Mouse (Mus musculus) testis, postnatal 14 days (tissue): ENCODE data around the gene Eva1c.
A peak's percentile ranks its signal among the peaks of the same experiment; 100 is the strongest.

Experiments
- DNase-seq: peaks from one replicate; pipeline ENCODE4 v3.0.0; 2021; ENCODE audit warnings: low spot score

The Eva1c gene

GRCm38 (mm10) chr16:90868129-90868528 is 41.6 kb downstream of the Eva1c start:
- DNase-seq = no peak

DNA sequence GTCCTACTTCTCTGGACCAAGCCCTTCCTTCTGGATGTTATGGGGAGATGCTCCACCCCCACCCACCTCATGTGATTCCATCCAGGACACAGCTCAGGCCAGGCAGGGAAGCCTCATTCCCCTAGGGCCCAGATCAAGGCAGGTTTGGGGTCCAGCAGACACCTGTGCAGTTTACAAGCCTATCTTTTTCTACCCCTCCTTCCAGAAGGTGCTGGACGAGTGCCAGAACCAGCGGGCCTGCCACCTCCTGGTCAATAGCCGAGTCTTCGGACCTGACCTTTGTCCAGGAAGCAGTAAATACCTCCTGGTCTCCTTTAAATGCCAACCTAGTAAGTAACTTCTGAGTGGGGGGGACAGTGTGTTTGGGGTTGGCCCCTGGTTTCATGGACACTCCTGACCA is 42.8 kb downstream of the Eva1c start:
- DNase-seq = no peak

GRCm38 (mm10) chr16:90872936-90873335 is 46.4 kb downstream of the Eva1c start:
- DNase-seq = no peak

DNA sequence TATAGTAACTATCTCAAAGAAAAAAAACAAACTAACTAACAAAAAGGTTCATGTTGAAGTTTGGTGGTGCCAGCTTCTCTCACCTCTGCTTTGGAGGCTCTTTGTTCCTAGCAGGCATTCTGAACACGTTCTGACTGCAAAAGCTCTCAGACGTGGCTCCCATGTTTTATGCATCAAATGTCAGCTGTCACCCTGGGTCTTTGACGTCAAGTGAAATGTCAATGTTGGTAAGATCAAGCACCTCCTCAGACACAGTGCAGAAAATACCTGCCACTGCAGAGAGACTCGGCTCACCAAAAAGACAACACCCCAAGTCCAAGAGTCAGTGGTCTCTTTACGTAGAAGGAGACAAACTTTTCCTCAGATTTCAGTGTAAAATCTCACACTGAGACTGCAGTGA is 48.0 kb downstream of the Eva1c start:
- DNase-seq = no peak

- DNase-seq = no peak
Measured at GRCm38 (mm10) chr16:90878135-90878860, 51.8 kb downstream of the Eva1c start.

DNA sequence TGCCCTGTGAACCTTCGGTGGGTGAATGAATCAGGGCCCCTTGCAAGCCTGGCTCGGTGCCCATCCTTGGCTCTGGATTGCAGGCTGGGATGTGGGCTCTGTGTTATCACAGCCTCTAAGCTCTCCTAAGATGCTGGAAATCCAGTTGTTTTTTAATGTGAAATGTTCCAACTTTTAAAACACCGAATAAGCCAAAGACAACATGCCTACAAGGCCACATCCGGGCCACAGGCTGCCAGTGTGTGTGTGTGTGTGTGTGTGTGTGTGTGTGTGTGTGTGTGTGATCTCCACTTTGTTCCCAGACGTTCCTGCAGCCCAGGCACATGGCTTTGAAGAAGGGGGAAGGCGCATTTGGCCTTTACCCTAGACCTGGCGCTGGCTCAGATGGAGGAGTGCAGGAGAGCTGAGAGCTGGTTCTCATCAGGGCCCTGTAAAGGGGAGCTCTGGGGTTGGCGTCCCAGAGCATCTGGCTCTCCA is 56.0 kb downstream of the Eva1c start:
- peak; percentile 38 for DNase-seq

DNA sequence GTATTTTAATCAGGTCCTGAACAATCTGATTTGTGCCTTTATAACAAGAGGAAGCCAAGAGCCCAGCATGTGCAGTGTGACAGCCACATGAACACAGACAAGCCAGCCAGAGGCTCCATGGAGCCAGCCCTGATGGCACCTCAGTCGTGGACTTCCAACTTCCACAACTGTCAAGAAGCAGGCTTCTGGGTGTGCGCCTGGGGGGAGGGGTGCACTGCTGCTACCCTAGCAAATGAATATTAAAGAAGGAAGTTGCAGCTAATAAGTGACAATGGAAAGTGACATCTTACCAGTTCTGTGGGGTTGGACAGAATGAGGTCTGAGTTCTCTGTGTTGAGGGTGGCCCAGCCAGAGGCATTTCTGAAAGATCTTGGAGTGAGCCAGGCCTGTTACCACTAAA is 58.8 kb downstream of the Eva1c start:
- no peak for DNase-seq

- DNase-seq = no peak
Measured at GRCm38 (mm10) chr16:90885781-90886565, 59.5 kb downstream of the Eva1c start.

DNA sequence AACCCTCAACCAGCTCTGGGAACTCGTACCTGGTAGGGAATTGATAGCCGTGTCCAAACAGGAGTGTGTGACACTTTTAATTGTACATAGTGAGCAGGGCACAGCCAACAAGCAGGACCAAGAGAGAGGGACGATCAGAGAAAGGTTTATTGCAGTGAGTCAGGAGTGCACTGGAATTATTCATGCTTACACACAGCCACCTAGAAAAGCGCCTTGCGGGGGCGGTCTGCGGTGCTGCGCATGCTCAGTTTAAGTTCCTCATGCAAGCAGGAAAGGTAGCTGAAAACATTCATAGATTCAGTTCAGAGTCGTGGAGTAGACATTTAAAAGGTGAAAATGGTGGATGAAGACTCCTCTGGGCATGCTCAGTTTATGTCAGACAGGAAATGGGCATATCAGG is 64.2 kb downstream of the Eva1c start:
- no peak for DNase-seq

- DNase-seq = no peak
Measured at GRCm38 (mm10) chr16:90891601-90892000, 65.1 kb downstream of the Eva1c start.

- no peak for DNase-seq
Measured at GRCm38 (mm10) chr16:90892081-90892480, 65.6 kb downstream of the Eva1c start.

DNA sequence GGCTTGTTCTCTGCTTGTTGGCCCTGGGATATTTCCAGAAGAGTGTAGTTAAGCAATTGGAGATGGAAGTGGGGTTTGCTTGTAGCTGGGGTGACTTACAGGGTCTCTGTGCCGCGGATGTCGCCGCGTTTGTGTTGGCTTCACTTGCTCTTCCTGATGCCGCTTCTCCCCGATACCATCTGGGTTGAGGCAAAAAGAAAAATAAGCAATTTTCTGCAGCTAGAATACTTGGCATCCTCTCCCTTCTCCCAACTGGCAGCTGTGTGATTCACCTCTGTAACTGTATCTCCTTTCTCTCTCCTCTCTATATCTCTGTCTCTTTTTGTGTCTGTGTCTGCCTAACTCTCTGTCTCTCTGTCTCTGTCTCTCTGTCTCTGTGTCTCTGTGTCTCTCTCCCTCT is 66.5 kb downstream of the Eva1c start:
- no peak for DNase-seq

DNA sequence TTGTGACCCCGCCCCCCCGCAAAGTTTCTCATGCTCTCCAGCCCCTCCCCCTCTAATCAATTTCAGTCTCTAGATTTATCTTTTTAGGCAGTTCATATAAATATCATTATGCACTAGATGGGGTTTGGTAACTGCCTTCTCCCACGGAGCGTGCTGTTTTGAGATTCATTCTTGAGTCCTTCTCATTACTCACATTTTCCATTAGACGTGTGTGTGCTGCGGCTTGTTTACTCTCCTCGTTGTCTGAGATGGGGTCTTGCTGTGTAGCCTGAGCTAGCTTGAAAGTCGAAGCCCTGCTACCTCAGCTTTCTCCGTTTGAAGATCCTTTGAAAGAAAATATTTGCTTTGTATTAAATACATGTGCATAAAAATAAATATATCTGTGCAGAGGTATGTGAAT is 67.3 kb downstream of the Eva1c start:
- DNase-seq = no peak

DNA sequence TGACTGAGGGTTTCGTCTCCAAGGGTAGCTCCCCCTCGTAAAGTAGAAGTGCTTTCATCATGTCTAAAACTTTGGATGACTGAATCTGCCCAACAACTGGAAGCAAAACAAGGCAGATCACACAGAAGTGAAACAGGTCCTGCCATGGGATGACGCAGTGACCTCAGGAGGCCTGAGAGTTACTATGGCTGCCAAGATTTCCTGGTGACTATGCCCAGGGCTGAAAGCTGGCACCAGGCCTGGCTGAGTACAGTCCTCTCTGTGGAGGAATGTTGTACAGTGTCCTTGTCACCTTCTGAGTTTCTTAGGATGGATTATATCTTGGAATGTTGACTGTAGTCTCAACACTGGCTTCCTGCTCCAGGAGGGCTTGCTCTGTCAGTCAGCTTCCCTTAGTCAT is 71.1 kb downstream of the Eva1c start:
- no peak for DNase-seq

- no peak for DNase-seq
Measured at GRCm38 (mm10) chr16:90899498-90899897, 73.0 kb downstream of the Eva1c start.

- DNase-seq = no peak
Measured at GRCm38 (mm10) chr16:90901364-90901763, 74.8 kb downstream of the Eva1c start.

DNA sequence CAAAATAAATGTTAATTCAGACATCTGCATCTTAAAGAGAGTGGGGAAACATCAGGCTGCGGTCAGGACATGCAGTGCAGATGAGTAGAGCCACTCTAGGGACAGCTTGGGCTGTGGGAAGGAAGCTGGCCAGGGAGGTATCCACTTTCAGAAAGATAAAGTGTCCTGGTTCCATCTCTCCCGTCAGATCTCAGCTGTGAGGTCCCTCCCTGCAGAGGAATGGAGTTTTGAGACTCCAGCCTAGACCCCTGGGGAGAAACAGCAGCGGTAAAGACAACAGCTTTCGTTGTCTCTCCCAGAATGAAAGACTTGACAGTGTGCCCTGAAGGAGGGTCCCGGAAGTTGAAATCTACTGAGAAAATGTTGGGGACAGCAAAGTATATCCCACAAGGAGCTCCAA is 76.8 kb downstream of the Eva1c start:
- no peak for DNase-seq

DNA sequence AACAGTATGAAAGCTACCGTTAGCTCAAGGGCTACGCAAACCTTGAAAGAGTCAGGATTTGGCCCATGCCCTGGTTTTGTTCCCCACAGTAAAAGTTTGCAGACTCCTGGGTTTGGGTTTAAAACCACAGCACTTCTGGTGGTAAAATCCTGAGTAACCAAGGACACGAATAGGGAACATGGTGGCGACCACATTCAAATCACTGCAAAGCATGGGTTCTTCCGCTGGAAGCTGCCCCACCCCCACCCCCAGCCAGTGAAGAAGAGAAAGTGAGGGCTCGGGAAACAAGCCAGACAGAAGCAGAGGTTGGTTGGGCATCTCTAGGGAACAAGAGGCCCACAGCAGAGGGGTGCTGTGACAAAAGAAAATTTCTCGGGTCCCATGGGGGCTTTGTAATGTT is 80.7 kb downstream of the Eva1c start:
- no peak for DNase-seq

DNA sequence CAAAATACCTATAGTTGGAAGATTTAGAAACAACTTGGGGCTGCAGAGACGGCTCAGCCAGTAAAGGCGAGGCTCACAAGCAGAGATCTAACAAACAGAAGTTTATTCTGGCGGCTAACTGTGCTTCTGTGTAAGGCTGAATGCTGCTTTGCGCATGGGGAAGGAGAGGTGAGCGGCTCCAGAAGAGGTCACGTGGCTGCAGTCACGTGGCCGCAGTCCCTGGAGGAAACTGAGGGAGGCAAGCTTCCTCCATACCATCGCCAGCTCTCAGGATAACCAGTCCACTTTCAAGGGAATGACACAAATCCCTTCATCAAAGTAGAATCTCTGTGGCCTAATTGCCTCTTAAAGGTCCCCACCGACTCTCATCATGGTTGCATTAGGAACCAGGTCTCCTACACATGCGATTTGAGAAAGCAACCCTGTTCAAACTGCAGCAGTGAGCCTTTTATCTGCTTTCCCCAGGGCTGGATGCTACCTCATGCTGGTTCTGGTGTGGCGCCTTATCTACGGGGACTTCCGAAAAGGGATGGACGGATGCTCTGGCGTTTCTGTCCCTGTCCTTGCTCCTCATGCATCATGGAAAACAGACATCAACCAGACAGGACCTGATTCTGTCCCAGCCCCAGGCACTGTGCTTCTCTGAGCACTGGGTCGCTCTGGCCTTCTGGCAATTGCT is 84.5 kb downstream of the Eva1c start:
- no peak for DNase-seq

DNA sequence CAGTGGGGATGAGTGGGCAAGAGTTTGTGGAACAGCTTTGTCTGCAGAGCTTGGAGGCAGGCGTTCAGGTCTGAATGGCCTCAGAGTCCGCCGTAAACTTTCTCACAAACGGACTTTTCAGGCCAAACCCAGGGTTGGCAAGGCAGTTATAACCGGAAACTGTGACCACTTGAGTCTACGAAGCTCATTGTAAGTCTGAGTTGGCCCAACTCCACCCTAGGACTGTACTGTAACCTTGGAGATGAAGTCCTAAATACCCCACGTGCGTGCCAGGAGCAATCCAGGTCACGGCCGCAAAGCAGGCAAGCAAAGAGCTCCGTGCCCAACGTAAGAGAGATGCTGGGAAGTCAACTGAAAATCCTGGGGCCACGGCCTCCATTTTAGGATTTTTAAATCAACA is 85.2 kb downstream of the Eva1c start:
- peak; percentile 27 for DNase-seq

DNA sequence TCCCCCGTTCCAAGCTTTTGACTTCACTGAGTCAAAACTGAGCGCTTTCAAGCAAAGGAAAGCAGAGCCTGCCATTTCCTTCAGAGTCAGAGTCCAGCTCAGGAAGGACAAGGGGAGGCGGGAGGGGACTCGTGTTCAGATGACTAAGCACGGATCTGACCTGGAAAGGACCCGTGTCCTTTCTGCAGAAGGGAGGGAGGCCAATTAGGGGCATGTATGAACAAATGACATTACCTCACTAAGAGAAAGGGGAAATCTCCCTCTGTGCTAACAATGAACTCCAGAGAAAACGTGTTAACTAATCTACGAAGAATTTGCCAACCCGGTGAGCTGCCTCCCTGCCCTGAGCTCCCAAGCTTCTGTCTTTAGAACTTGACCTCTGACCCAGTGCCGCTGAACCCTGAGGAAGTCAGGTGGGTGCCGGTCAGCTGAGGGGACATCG is 89.5 kb downstream of the Eva1c start:
- DNase-seq = no peak

DNA sequence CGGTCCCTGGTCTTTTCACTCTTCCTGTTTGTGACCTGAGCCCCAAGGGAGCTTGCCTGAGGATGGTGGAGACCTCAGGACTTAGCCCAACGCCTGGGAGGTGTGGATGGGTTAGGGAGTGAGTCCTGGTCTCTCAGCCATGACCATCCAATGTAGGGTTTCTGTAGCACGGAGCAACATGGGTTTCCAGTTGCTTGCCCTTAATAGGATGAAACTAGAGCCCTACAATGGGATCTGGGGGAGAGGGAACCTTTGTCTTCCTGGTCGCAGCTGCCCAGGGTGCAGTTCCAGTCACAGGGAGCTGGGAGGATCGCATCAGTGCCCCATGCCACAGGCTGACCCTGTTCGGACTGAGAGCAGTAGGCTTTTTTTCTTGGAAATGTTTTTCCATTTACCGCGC is 90.6 kb downstream of the Eva1c start:
- no peak for DNase-seq
